Mouse (Mus musculus): ENCODE measurements around the gene Agbl3.

Gene Agbl3

GRCm38 (mm10) chr6:34906661-34907060, 126.4 kb downstream of the Agbl3 start:
- no peak for DNase-seq (ENCODE audit: low read depth, low spot score)

DNA sequence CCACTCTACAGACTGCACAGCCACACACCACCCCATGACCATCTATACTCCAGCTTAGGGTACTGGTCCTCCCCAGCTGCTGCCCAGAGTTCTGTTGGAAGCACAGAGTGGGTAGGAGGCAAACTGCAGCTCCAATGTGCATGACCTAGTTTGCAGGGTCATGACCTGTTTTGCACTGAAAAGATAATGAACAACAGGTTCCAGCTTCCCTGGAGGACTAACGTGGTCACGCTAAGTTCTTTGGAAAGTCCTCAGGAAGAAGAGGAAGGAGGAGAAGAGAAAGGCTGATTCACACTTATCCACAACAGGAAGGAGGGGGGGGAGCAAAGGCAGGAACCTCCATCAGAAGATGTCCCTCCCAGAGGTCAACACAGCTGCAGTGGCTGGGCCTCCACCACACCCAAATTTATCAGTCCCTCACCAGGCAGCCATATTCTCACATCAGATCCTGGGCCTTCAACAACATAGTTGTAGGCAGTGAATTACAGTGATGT, 126.9 kb downstream of the Agbl3 start:
- no peak for DNase-seq (ENCODE audit: low read depth, low spot score)

- no peak for DNase-seq (ENCODE audit: low read depth, low spot score)
Measured at GRCm38 (mm10) chr6:34907696-34908260, 127.5 kb downstream of the Agbl3 start.

All from A20 (cell line).